Mouse (Mus musculus): Measurements from ENCODE around the gene Lrp1. TPM values are rescaled to one million over a fixed set of nuclear protein-coding genes. Genes with fewer than 3 reads are reported as not detected.

Gene Lrp1
- total and polyA plus RNA-seq, 3 experiments: 0.39 to 0.42 TPM; not detected in 1

GRCm38 (mm10) chr10:127548236-127548635 is 72.7 kb downstream of the Lrp1 start:
- no peaks in the 10 kb centered on the region for H3K36me3 ChIP-seq (ENCODE audit: control insufficient read depth in 1 of 2, insufficient read depth in 2 of 2, low read length in 2 of 2)
- H3K9me3 ChIP-seq (replicated peaks; ENCODE audit: insufficient read depth, low read length): no peaks in the 10 kb centered on the region
- no peaks in the 10 kb centered on the region for H3K4me1 ChIP-seq (ENCODE audit: control insufficient read depth in 1 of 2, insufficient read depth in 2 of 2, low read length in 2 of 2)
- no peak for DNase-seq (ENCODE audit: low read depth, low spot score)
- H3K27me3 ChIP-seq (ENCODE audit: control insufficient read depth in 1 of 2, insufficient read depth in 2 of 2, low read length in 2 of 2): no peaks in the 10 kb centered on the region
- H3K4me3 ChIP-seq (ENCODE audit: control insufficient read depth in 1 of 2, insufficient read depth in 1 of 2, low read depth in 2 of 2, low read length in 2 of 2): no peak overlapping the region
- no peak overlapping the region for H3K27ac ChIP-seq (ENCODE audit: control insufficient read depth, low read depth, low read length)
- H3K79me2 ChIP-seq (ENCODE audit: control insufficient read depth, insufficient read depth, low read length, poor library complexity): no peaks in the 10 kb centered on the region
- no peak for TF ChIP-seq GABPA (IDR thresholded peaks at IDR 0.05; ENCODE audit: low read depth, low read length)
- TF ChIP-seq MEF2A (IDR thresholded peaks at IDR 0.05; ENCODE audit: extremely low read depth, insufficient replicate concordance, low read depth, low read length, poor library complexity, severe bottlenecking): no peak
- TF ChIP-seq POLR2AphosphoS5 (IDR thresholded peaks at IDR 0.05; ENCODE audit: borderline replicate concordance, low read depth, low read length): no peak
- no peak for TF ChIP-seq KAT2A (conservative IDR thresholded peaks at IDR 0.05; ENCODE audit: low read depth, low read length)
- no peak for TF ChIP-seq MAFK (IDR thresholded peaks at IDR 0.05; ENCODE audit: borderline replicate concordance, low read depth, low read length)
- H3K9ac ChIP-seq (ENCODE audit: control insufficient read depth, low read depth, low read length, poor library complexity, severe bottlenecking): no peak overlapping the region

DNA sequence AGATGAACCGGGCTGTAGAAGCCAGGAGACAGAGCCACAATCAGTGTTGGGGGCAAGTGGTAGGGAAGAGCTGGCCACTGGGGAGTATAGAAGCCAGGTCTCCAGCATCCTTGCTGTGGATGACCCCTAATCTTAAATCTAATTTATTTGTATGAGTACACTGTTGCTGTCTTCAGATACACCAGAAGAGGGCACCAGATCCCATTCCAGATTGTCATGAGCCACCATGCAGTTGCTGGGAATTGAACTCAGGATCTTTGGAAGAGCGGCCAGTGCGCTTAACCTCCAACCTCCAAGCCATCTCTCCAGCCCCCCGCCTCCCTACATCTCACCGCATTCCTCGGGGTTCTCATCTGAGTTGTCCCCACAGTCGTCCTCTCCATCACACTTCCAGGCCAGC is 74.4 kb downstream of the Lrp1 start:
- peak; percentile 27 for DNase-seq (ENCODE audit: low read depth, low spot score)

GRCm38 (mm10) chr10:127544375-127544774 is 76.6 kb downstream of the Lrp1 start:
- Histone ChIP-seq H3K36me3 (ENCODE audit: control insufficient read depth in 1 of 2, insufficient read depth in 2 of 2, low read length in 2 of 2) (no peaks in the 10 kb centered on the region), H3K4me1 (ENCODE audit: control insufficient read depth in 1 of 2, insufficient read depth in 2 of 2, low read length in 2 of 2) (no peaks in the 10 kb centered on the region), H3K79me2 (ENCODE audit: control insufficient read depth, insufficient read depth, low read length, poor library complexity) (no peaks in the 10 kb centered on the region), H3K9me3 (replicated peaks; ENCODE audit: insufficient read depth, low read length) (no peaks in the 10 kb centered on the region), H3K27me3 (ENCODE audit: control insufficient read depth in 1 of 2, insufficient read depth in 2 of 2, low read length in 2 of 2) (no peaks in the 10 kb centered on the region; a peak in 1 of 4 replicates), H3K9ac (ENCODE audit: control insufficient read depth, low read depth, low read length, poor library complexity, severe bottlenecking) (no peak overlapping the region), H3K27ac (ENCODE audit: control insufficient read depth, low read depth, low read length) (no peak overlapping the region), H3K4me3 (ENCODE audit: control insufficient read depth in 1 of 2, insufficient read depth in 1 of 2, low read depth in 2 of 2, low read length in 2 of 2) (no peak overlapping the region)
- DNase-seq (ENCODE audit: low read depth, low spot score): no peak
- no peak for TF ChIP-seq ETS1 (IDR thresholded peaks at IDR 0.05; ENCODE audit: low read depth, low read length)

More for the DNA sequence above, 74.4 kb downstream of the Lrp1 start:
- Histone ChIP-seq H3K4me1 (ENCODE audit: control insufficient read depth in 1 of 2, insufficient read depth in 2 of 2, low read length in 2 of 2) (no peaks in the 10 kb centered on the region), H3K4me3 (ENCODE audit: control insufficient read depth in 1 of 2, insufficient read depth in 1 of 2, low read depth in 2 of 2, low read length in 2 of 2) (no peak overlapping the region), H3K9ac (ENCODE audit: control insufficient read depth, low read depth, low read length, poor library complexity, severe bottlenecking) (no peak overlapping the region), H3K79me2 (ENCODE audit: control insufficient read depth, insufficient read depth, low read length, poor library complexity) (no peaks in the 10 kb centered on the region), H3K9me3 (replicated peaks; ENCODE audit: insufficient read depth, low read length) (no peaks in the 10 kb centered on the region), H3K36me3 (ENCODE audit: control insufficient read depth in 1 of 2, insufficient read depth in 2 of 2, low read length in 2 of 2) (no peaks in the 10 kb centered on the region), H3K27me3 (ENCODE audit: control insufficient read depth in 1 of 2, insufficient read depth in 2 of 2, low read length in 2 of 2) (no peaks in the 10 kb centered on the region), H3K27ac (ENCODE audit: control insufficient read depth, low read depth, low read length) (no peak overlapping the region)
- TF ChIP-seq MAFK (IDR thresholded peaks at IDR 0.05; ENCODE audit: borderline replicate concordance, low read depth, low read length) (no peak), KAT2A (conservative IDR thresholded peaks at IDR 0.05; ENCODE audit: low read depth, low read length) (no peak), CTCF (IDR thresholded peaks at IDR 0.05 in 2 of 3, conservative IDR thresholded peaks at IDR 0.05 in 1 of 3; ENCODE audit: control insufficient read depth in 1 of 3, insufficient read depth in 1 of 3, low read depth in 2 of 3, low read length in 3 of 3, poor library complexity in 1 of 3, severe bottlenecking in 1 of 3) (peak; percentile 7 to 40 (median 28); a peak in 5 of 6 replicates), MAX (IDR thresholded peaks at IDR 0.05; ENCODE audit: low read length) (no peak)

DNA sequence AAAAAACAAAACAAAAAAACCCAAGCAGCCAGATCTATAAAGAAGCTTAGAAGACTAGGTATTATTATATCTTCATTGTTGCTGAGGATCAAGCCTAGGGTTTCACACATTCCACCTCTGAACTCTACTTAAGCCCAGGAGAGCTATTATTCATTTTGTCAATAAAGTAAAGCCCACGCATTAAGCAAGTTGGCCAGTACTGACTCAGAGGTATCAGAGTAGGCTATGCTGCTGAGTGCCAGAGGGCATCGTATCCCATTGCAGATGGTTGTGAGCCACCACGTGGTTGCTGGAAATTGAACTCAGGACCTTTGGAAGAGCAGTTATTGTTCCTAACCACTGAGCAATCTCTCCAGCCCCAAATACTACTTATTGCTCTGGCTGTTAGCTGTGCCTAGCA is 77.0 kb downstream of the Lrp1 start:
- Histone ChIP-seq H3K79me2 (ENCODE audit: control insufficient read depth, insufficient read depth, low read length, poor library complexity) (no peaks in the 10 kb centered on the region), H3K27ac (ENCODE audit: control insufficient read depth, low read depth, low read length) (no peak overlapping the region), H3K9ac (ENCODE audit: control insufficient read depth, low read depth, low read length, poor library complexity, severe bottlenecking) (no peak overlapping the region), H3K4me3 (ENCODE audit: control insufficient read depth in 1 of 2, insufficient read depth in 1 of 2, low read depth in 2 of 2, low read length in 2 of 2) (no peak overlapping the region), H3K4me1 (ENCODE audit: control insufficient read depth in 1 of 2, insufficient read depth in 2 of 2, low read length in 2 of 2) (no peaks in the 10 kb centered on the region), H3K9me3 (replicated peaks; ENCODE audit: insufficient read depth, low read length) (no peaks in the 10 kb centered on the region), H3K27me3 (ENCODE audit: control insufficient read depth in 1 of 2, insufficient read depth in 2 of 2, low read length in 2 of 2) (no peaks in the 10 kb centered on the region; a peak in 1 of 4 replicates), H3K36me3 (ENCODE audit: control insufficient read depth in 1 of 2, insufficient read depth in 2 of 2, low read length in 2 of 2) (no peaks in the 10 kb centered on the region)
- TF ChIP-seq ZMIZ1 (IDR thresholded peaks at IDR 0.05; ENCODE audit: low read depth, low read length) (no peak), POLR2AphosphoS2 (IDR thresholded peaks at IDR 0.05; ENCODE audit: low read length) (no peak)
- DNase-seq (ENCODE audit: low read depth, low spot score): no peak

All from MEL (cell line).